Mouse (Mus musculus) spleen, adult 2 months (tissue): ENCODE data around the gene Bcl2.

Experiments used
- CTCF ChIP-seq: fragments of 200-500 bp; IDR thresholded peaks from 2 replicates; pipeline ENCODE4 v1.5.1; 2011; ENCODE audit warnings: mild to moderate bottlenecking, inconsistent platforms; ENCODE audit not compliant: insufficient read depth, insufficient read length, insufficient replicate concordance; ENCODE audit errors: extremely low read depth
- POLR2A ChIP-seq: fragments of 200-500 bp; IDR thresholded peaks from 2 replicates; pipeline ENCODE4 v1.6.1; 2011; ENCODE audit warnings: low read depth, low read length, inconsistent platforms

DNA sequence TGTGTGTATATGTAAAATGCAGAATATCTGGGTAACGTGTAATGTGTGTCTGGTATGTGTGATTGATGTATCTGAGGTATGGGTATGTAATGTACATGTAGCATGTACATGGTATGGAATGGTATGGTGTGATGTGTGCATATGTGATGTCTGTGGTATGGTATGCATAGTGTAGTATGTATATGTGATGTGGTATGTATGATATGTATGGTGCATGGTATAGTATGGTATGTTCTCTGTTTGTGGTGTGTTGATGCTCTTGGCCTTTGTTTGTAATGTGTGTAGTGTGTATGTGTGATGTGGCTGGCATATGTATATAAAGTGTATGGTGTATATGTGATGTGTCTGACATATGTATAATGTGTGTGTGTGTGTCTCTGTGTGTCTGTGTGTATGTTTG is 206.5 kb downstream of the Bcl2 start:
- TF ChIP-seq POLR2A (no peak), CTCF (no peak)
